Mouse (Mus musculus) cerebellum, postnatal 10 days (tissue): Measurements from ENCODE around the gene Dennd2d.

Source experiments
- DNase-seq, 2 experiments: peaks; one replicate each; pipeline ENCODE4 v3.0.0; 2021; ENCODE audit warnings: mixed read lengths in 2 of 2

Gene Dennd2d

DNA sequence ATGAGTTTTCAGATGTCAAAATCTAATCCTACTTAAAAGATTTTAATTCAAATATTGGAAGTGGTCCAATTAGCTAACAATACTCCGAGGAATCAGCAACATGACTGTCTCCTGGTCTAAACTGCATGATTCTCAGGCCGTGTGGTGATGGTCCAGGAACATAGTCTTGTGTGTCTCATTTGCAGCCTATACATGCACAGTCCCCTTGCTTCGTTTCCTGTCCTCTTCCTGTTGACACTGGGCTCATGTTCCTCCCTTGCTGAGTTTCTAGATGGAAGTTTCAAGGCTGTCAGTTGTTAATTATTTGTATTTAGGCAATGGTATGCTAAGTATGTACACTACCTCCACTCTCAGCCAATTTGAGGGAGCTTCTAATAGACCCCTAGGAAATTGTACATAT is 14.8 kb downstream of the Dennd2d start:
- no peak for DNase-seq

DNA sequence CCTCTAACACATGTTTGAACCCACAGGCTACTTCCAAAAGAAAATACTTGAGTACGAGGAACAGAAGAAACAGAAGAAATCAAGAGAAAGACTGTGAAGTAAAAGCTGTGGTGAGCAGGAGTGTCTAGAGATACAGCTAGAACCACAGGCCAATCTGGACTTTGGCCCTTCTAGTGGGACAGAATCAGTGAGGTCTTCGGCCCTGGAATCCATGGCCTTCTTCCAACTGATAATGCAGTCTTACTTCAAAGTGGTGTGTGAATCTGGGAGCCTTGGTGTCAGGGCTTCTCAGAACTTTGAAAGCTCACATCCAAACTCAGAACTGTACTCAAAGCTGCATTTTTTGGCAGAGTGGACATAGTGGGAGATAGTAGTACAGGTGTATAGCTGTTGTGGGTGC is 18.3 kb downstream of the Dennd2d start:
- DNase-seq = no peak

- DNase-seq = no peak
Measured at GRCm38 (mm10) chr3:106502892-106503291, 20.7 kb downstream of the Dennd2d start.

DNA sequence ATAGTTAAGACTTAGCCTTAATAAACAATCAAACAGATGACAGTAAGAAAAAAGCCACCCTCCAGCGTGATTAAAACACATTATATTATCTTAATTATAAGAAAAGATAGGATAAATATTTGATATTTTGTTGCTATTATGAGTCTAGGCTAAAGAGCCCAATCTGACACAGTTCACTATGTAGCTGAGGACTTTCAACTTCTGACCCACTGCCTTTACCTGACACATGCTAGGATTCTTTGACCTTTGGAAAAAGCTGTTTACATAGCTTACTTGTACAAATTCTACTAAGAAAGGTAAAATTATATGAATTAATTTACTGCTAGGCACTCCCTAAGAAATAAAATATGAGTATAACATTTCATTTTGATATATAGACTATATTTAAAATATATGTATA is 28.5 kb downstream of the Dennd2d start:
- no peak for DNase-seq

DNA sequence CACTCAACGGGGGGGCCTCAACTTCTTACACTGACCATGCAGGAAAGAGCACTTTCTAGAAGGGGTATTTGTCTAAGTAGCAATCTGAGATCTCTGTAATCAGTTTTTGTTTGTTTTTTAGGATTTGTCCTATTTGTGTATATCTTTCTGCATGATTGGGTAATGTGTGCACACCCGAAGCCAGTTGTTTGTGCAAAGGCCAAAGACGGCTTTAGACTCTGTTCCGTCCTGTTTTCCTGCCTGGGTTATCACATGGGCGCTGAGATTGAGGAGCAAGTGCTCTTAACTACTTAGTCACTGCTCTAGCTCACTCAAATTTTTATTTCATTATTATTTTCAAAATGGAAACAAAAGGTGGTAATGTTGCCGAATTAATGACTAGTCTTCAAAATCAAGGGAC is 32.8 kb downstream of the Dennd2d start:
- DNase-seq = no peak

DNA sequence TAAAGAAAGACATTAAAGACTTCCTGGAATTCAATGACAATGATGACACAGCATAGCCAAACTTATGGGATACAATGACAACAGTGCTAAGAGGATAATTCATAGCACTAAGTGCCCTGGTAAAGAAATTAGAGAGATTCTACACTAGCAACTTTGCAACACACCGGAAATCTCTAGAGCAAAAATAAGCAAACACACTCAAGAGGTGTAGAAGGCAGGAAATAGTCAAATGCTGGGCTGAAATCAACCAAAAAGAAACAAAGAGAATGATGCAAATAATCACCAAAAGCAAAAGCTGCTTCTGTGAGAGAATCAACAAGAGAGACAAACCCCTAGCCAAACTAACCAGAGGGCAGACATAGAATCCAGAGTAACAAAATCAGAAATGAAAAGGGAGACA is 40.5 kb downstream of the Dennd2d start:
- no peak for DNase-seq

DNA sequence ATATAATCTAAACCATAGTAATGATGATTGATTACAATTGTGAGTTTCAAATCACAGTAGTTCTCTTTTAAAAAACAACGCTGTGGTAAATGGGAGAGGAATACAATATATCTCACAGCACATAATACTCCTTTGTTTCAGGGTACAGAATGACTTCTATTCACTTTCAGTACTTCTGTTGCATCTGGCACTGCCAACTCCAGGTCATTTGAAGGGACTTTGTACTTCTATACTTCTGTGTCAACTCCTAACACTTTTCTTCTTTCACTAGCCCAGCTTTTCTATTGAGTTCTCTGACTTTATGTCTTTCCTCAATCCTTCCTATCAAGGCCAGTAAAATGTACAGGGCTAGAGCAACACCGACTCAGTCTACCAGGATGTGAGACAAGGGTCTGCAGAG is 44.2 kb downstream of the Dennd2d start:
- no peak for DNase-seq

DNA sequence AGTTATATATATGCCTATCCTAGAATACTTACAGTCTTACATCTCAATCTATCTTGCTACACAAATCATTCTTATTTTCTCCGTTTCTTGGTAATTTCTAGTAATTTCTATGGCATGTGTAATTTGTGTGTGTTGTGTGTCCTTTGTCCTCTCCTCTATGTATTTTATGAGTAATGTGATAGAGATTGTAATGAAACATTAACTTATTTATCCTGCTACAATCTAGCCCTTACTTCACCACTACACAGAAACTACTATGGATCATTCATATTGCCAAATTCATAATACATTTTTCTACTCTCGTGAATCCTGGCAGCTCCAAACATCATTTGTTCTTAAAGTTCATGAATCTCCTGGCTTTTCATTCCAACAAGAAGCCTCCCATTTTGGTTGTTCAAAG is 45.8 kb downstream of the Dennd2d start:
- DNase-seq = no peak

DNA sequence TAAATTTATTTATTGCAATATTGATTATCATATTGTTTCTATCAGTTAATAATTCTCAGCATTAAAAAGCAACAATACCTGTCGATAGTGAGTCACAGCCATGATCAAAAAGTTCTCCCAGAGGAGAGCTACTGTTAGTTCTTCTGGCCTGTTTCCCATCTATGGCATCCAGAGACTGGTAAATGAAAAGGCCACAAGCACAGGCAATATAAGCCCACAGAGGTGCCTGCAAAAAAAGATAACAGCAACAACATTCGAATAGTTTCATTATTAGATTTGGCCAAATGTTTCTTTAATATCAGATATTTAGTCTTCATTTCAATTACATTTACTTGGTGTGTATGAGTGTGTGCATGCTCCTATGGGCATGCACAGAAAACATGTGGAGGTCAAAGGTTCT is 51.1 kb downstream of the Dennd2d start:
- DNase-seq = no peak

DNA sequence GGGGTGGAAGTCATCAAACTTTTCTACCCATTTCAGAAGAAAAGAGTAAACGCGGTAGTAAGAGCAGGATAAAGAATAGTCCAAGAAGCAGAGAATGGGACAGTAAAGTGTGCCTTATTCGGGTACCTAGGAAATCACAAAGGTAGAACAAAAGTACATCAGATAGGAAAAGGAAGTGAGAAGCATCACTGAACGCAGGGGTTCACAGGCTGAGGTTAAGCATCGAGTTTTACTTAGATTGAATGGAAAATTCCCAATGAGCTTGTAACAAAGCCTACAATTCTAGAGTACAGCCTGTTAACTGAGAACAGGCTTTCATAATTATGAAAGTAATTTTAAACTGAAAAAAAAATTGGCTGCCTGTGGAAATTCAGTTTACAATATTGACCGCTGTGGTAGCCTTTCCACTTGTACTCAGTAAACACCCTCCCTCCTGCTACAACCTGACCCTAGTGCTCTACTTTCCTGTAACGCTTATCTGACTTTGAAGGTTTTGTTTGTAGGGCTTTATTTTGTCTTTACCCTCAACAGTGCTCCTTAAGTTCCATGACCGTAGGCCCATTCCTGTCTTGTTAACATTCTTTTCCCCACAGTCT is 62.6 kb downstream of the Dennd2d start:
- DNase-seq = no peak

DNA sequence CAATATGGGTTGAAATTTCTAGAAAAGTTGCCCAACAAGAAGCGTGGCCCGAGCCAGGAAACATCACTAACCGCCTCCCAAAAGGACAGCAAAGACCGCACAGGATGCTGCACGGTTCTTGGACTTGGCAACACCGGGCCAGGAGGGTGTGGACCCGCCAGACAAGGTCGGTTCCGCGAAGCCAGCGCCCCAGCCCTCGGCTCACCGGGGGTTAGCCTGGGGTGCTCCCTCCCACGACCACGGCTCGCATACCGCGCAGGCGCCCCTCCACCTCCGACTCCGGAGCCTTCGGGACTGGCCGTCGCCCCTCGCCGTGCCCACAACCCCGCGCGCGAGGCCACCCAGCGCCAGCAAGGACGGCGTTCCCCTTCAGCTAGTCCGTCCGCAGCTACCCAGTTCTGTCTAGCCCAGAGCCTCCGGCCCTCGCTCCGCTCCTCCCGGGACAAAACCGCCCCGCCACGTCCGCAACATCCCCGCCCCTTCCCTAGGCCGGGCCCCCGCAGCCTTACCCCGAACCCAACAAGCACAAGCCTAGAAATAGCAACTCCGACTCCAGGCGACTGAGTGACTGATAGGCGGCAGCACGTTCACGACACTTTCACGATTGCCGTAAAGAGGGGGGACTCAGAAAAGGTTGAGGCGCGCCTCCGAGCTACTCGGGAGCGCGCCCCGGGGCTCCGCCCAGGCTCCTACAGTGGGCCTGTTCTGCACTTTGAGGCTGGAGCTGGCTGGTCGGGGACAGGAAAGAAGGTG is 65.1 kb downstream of the Dennd2d start, which contains the start of the genes Dram2 and Cept1:
Dram2 (plus strand) TSS at position 628 of the 753 bp plus-strand sequence.
Cept1 (minus strand) TSS at position 632 of the 753 bp plus-strand sequence.
- DNase-seq = peak; percentile 93 to 96

- no peak for DNase-seq
Measured at GRCm38 (mm10) chr3:106547924-106548539, 65.8 kb downstream of the Dennd2d start.

GRCm38 (mm10) chr3:106548971-106549370 is 66.8 kb downstream of the Dennd2d start:
- no peak for DNase-seq
